Mouse (Mus musculus): Measurements from ENCODE around the gene Ostm1.

Gene Ostm1

DNA sequence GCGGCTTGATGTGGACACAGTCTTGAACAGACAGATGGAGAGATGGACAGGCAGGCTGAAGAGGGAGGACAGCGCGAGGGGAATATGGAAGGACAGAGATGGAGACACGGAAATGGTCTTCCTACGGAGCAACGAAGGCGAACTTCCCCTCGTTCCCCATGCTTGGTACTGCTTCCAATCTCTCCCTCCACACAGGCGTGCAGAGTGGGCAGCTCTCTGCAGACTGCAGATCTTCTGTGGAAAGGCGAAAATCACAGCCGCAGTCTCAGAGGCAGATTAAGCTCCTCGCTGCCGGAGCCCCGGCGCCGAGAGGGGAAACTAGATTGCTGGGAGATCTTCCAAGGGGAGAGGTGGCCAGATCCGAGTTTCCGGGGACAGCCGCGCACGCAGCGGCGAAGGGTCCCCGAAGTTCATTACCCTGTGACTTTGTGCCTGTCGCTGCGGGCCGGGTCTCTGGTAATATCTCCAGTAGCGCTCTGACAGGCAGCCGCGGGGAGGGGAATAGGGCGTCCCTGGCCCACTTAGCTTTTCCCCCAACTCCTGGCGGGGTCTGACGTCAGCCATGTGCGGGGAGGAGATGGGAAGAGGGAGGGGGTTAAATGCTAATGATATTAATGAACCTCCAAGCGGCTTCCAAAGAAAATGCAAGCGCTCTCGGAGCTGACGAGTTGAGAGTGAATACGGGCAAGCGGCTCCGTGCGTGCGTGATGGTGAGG is at the start of gene Ostm1, which contains the start of gene Nr2e1:
Ostm1 (plus strand) TSS at position 666 of the 716 bp plus-strand sequence.
Nr2e1 (minus strand) TSS at position 476 of the 716 bp plus-strand sequence.
- no peak for DNase-seq (ENCODE audit: low spot score)

DNA sequence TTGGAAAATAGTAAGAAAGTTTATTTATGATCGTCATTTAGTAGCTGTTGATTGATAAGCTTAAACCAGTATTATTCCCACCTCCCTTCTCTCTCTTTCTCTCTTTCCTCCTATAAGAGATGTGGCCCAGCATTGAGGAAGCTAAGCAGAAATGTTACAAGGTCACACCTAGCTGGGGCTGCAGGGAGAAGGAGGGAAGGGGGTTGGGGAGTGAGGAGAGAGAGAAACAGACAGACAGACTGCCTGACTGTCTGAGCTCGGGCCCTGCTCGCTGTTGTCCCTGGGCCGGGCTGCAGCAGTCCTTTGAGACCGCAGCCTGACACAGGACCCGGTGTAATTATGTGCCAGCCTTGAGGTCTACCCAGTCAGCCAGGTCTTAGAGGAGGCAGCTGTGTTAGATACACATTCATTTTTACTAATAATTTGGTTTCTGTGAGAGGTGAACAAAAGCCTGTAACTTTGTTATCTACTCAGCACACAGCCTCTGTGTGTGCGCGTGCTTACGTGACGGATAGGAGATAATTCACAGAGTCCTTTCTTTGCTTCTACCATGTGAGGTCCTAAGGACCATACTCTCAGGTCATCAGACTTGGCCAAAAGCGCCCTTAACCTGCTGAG is 49.7 kb upstream of the Ostm1 start:
- DNase-seq (ENCODE audit: low spot score): no peak

DNA sequence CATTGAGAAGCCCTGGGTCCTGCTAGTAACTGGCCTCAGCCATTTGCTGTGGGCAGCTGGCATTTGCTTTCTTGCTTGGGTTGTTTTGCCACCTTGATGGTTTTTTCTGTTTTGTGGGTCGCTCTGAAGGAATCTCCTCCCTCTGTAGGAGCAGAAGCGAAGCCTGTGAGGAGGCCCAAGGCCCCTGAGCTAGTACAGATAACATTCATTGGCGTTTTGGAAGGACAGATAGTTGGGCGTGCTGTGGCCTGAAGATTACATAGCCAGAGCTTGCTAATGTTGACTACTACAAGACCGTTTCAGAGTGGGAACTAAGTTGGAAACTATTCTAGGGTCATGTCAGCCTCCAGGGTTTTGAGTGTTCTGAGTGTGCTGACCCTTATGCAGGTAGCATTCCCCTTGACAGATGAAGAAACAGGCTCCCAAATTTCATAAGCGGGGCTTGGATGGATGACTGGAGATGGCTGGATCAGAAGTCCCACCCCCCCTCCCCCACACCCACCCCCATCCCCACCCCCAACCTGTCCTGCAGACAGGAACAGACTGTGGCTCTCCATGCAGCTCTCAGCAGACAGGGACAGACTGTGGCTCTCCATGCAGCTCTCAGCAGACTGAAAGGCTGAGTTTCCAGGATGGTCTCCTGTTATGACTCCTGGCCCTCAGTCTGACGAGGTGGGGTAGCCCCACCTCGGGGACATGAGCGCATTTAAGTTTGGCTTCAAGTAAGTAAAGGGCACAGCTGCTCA is 45.9 kb upstream of the Ostm1 start:
- no peak for DNase-seq (ENCODE audit: low spot score)

DNA sequence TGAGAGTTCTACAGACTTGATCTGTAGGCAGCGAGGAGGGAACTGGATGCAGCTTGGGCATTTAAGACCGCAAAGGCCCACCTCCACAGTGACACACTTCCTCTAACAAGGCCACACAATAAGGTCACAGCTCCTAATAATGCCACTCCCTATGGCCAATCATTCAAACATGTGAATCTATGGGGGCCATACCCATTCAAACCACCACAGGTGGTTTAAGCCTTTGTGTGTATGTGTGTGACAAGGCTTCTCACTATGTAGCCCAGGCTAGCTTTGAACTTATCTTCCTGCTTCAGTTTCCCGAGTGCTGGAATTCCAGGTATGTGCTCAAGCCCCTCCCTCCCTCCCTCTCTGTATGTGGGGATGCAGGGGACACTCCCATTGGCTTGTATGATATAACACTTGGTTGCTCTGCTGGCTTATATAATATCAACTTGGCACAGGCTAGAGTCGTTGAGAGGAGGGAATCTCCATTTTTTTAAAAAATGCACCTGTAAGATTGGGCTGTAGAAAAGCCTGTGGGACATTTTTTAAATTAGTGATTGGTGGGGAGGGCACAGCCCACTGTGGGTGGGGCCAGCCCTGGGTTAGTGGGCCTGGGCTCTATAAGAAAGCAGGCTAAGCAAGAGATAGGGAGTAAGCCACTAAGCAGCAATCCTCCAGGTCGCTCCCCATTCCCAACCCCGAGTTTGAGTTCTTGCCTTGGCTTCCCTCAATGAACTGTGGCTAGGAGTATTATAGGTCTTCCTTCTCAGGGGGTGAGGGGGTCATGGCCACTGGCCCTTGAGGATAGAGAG is 37.7 kb upstream of the Ostm1 start:
- DNase-seq (ENCODE audit: low spot score): no peak

DNA sequence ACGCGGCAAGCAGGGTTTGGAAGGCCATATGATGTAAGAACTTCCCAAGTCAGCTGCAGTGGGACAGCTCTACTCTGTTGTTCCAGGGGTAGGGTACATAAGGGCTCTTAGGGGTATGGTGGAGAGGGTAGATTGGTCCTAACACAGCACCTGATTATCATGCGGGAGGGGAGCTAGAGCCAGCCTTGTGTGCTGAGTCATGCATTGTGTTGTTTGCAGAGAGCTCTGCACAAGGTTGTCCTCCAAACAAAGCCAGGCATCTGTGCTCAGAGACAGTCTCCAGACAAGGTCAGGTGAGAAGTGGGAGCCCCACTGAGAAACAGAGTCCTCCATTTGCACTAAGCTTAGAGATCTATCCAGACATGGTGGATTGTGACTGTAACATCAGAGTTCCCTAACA is 37.1 kb upstream of the Ostm1 start:
- no peak for DNase-seq (ENCODE audit: low spot score)

DNA sequence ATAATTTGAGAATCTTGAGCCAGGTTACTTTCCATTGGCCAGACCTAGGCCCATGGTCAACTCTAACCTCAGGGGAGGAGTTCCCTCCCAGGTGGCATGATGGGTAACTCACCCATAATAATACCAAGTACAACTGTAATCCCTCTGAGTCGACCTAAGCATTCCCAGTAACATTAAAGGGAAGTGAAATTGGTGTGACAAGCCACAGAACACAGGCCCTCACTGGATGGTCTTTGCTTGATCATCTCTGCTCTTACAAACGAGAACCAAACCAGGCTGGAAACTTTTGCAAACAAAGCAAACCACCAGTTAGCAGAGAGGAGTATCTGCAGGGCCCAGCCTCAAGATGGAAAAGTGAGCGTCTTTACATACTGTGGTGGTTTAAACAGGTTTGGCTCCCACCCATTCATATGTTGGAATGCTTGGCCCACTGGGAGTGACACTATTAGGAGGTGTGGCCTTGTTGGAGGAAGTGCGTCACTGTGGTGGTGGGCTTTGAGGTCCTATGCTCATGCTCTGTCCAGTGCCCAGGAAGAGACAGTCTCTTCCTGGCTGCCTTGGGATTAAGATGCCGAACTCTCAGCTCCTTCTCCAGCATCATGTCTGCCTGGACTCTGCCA is 23.9 kb upstream of the Ostm1 start:
- no peak for DNase-seq (ENCODE audit: low spot score)

DNA sequence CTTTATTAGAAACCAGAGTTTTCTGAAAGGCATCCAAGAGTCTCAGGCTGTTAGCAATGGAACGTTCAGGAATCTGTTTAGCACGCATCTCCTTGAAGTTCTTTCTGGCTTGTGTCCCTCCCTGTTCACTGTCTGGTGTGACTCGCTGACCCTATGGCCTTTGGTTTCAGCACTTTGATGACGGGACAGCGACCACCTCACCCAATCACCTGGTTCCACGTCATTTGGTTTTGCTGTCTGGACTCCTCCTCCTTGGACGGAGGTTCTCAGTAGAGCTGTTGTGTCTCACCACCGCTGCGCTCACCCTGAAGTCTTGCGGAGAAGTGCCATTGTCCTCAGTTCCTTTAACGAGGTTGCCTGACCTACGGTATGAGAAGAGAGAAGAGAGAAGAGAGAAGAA is 21.4 kb upstream of the Ostm1 start:
- DNase-seq (ENCODE audit: low spot score): no peak

DNA sequence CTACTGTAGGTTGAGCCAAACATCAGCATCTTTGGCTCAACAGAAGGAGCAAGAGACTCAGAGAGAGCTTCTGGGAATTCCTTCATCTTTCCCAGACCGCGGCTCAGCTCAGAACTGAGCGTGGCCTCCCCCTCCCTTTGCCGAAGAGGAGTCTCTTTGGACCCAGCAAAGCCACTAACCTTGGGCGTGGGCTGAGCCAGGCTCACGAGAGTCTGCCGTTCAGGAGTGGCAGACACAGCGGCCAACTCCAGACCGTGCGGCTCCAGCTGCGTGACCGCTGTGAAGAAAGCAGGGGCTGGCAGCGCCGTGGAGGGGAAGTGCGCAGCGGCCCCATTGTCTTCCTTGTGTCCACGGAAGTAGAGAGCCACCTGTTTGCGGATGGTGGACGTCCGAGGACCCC is 11.1 kb upstream of the Ostm1 start:
- no peak for DNase-seq (ENCODE audit: low spot score)

DNA sequence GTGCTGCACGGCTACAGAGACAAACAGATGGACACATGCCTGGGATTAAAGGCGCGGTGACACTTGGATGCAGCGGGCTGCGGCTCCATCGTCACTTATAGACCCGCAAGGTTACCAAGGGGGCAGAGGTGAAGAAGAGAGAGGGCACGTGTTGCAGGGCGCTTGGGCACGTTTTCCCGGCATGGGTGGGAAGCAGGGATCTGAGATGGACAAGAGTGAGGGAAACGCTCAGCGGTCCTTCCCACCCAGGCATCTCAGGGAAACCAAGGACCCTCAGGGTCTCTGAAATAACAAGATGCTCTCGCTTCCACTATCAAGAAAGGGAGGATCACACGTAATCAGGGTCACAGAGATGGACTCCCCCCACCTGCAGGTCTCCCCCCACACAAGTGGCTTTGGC is 10.7 kb upstream of the Ostm1 start:
- no peak for DNase-seq (ENCODE audit: low spot score)

DNA sequence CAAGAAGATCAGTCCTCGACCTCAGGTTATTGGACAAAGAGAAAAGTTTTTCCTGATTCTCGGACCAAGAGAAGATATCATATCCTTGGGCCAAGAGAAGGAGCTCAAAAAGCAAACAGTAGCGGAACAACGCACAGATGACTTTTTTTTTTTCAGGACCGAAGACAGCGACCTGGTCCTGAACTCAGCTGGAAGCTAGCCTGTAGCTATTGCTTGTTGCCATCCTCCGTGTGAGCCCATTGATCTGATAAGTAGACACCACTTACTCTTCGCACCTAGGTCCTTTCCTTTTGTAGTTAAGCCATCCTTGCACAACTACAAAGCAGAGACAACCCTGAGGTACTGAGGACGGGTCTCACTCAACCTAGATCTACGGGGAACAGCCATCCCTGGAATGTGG is 9.0 kb upstream of the Ostm1 start:
- no peak for DNase-seq (ENCODE audit: low spot score)

DNA sequence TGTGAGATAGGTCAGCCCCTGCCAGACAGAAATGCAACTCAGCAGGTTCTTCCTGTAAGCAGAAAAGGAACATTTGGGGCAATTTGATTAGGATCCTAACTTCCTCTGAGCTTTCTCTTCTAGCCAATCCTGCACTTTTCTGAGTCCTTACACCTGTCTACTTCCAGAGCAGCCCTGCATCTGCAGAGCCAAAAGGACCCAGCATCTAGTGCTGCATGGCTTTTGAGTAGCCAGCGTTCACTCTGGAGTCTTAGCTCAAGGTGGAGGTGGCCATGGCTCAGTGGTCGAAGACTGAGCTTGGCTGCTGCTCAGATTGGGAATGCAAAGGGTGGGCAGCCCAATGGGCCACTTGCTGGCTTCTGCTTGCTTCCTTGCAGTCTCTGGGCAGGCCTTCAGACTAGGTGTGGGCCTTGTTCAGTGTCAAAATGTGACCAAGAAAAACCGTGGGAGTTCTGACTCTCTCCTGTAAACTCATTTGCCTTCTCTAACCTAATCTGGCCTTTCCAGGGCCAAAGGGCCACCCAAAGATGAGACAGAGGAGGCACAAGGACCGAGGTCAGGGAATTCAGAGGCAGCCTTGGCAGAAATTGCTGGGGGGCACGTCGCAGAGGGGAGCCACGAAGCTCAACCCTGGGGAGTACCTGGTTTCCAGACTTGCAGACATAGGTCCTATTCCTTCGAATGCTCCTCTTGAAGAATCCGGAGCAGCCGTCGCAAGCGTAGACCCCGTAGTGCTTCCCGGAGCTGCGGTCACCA is 5.9 kb upstream of the Ostm1 start:
- DNase-seq (ENCODE audit: low spot score): no peak

DNA sequence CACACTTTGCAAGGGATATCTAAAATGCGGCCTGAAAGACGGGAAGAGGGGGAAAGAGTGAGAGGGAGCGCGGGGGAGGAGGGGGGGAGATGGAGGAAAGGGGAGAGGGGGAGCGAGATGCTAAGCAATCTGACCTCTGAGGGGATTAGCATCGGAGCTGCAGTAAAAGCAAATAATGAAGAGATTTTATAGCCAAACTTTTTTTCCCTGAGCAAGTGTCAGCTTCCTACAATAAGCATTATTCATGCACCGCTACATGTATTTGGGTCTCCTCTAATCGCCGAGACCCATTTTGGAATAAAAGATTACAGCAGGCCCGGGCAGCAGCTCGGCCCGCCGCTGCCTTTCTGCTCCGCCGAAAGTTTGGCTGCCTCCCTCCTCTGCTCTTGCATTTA is 5.3 kb upstream of the Ostm1 start:
- DNase-seq (ENCODE audit: low spot score): no peak

DNA sequence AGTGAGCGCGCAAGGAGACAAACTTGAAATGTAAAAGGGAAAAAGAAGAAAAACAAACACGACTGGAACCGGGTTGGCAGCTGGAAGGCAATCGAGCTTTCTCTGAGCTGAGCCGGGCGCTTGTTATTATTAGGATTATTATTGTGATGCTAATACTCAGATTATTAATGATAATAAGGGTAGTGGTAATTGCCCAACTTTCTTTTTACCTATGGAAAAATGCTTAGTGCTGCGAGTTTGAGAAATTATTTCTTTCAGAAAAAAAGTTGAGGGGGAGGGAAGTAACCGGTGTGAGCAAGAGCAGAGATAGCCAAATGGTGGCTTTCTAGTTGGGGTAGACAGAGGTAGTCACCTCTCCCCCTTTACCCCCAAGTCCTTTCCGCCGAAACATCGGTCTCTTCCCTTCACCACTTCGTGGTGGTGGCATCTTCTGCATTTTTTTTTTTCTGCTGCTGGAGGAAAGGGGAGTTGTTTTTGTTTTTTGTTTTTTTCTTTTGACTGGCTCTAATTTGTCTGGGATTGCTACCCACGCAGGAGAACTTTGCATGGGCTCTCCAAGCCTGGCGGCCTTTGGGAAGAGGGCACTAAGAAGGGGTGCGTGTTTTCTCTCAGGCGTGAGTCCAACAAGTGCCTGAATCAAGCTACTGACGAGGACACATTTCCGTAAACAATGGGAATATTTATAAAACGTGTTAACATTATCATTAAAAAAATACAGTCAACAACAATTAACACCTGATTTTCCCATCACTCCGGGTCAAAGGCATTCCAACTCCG is 4.7 kb upstream of the Ostm1 start:
- DNase-seq (ENCODE audit: low spot score): no peak

DNA sequence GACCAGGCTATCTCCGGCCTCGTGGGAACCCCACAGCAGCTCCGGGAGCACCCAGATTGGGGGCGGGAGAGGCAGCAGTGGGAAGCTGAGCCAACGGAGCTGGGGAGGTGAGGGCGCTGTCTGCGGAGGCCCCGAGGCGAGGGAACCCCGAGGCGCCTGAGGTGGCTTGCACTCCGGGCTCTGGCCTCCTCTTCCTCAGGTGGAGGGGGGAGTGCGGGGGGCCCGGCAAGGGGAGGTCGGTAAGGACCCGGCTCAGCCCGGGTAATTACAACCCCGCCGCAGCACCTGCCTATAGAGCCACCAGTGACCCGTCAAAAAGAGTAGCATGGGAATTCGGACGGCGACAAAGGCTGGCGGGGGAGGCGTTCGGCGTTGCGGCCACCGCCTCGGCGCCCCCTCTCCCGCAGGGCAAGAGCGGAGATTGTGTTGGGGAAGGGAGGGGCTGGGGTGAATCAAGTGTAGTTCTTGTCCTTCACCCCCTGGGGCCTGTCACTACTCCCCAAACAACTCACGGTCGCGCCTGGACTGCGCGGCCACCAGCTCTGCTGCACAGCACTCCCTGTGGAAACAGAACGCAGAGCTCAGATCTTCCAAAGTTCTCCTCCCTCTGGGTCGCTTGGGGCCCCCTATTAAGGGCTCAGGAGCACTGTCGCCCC is 4.0 kb upstream of the Ostm1 start:
- no peak for DNase-seq (ENCODE audit: low spot score)

DNA sequence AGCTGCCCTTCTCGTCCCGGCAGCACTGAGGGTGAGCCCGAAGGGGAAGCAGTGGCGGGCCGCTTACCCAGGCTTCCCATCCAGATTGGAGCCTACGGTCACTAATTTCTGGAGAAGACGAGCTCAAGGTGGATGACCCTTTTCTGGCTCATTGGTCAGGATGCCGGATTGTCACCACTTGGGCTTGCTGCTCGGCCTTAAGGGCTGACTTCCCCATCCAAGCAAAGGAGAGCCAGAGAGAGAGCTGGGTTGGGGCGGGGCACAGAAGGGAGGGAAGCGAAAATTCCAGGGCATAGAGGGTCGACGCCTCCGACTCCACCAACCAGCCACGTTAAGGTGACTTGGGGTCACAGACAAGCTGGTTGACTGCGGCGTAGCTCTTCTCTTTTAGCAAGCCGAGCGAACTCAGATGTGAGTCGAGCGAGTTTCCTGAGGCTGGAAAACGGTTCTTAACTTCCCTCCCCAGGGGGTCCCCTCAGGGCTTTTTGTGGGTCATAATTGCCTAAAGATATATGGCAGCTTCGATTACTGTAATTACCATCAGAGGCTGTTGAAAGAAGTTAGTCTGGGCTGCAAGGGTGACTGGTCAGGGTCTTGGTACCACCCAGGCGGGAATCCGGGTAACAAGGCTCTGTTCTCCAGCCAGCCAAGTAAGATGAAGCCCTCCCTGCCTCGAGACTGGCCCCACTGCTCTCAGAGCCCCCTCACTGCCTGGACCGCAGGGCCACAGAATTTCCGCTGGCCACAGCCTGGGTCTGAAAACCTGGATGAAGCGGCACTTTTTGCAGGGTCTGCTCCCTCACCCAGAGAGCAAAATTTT is 3.3 kb upstream of the Ostm1 start:
- DNase-seq (ENCODE audit: low spot score): no peak

DNA sequence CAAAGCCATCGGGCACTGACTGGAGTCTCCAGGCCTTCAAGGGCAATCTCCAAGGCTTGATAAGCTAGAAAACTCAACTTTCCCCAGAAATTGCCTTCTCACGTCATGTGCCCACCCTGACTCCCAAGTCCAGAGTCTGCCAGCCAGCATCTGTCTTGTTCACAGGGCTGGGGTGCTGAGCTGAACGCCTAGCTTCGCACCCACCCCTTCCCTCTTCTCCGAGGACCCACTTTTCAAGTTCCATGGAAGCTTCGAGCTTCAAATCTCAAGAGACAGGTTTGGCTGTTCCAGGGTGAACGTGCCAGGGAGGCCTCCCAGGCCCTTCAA is 2.7 kb upstream of the Ostm1 start:
- no peak for DNase-seq (ENCODE audit: low spot score)

DNA sequence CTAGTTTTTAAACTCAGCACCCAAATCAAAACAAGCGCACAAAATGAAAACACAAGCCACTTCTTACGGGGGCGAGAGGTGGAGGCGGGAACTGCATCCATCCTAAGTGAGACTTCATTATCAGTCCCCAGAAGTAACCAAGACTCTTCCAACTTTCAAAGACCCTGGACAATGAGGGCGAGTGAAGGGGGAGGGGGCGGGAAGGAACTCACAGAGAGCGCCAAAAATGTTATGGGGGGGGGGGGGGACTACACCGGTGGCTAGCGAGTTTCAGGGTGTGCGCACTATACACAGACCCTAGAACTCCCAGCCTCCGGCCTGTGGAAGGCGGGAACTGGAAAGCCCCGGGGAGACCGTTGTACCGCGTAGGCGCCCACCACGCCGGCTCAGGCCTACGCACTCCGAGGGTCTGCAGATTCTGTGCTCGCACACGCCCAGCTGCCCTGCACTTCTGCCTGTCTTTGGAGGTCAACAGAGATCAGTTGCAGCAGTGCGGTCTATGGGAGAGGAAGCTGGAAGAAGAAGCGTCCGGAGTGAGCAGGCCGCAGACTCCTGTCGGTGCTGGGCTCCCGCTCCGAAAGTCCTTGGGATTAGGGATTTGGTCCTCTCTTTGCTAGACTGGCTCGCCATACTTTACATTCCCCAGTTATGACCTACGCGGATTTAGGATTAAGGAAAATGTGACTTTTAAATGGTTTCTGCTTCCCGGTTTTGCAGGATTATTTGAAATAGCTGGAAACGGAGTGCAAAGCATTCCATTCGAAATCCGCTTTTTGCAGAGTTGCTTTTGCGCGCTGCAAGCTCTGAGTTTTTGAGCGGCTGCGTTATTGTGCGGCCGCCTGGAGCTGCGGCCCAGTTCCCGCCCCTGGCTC is 1.7 kb upstream of the Ostm1 start:
- DNase-seq (ENCODE audit: low spot score): no peak

DNA sequence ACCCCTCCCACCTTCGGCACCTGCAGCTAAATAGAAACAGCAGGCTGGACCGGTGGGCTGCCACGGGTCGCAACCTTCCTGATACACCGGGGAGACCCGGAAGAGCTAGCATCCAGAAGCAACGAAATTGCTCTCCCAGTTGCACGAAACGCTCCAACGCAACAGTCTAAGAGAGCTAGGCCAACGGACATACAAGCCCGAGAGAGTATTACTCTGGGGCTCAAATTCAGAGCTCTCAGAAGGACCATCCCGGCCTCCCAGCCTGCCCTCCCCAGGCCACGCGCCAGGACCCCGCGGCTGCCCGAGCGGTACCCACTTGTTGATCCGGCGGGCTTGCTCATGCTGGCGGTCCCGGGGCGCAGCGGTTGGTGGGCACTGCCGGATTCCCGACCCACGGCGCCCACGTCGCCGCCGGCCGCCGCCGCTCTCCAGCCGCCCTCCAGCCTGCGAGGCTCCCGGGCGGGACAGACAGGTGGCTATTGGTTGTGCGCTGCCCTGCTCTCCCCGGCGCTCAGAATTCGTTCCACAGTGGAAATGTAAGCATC is 984 bp upstream of the Ostm1 start:
- no peak for DNase-seq (ENCODE audit: low spot score)
